Mouse (Mus musculus) retina, embryonic 14.5 days (tissue): ENCODE measurements at regions not wholly inside any gene's neighbourhood (a gene's known extent, or its start where the extent isn't known, plus 50 kb on each side); places are given as distances from the start of the nearest gene placed in this dataset.

Source experiments
- DNase-seq: peaks from one replicate; pipeline ENCODE4 v3.0.0-alpha.2; 2015; ENCODE audit warnings: low spot score

GRCm38 (mm10) chr16:95886131-95886530 lies 104.6 kb downstream of the Psmg1 start:
- DNase-seq: no peak

- no peak for DNase-seq
Measured at GRCm38 (mm10) chr16:95873297-95873696, 117.5 kb downstream of the Psmg1 start.

- no peak for DNase-seq
Measured at GRCm38 (mm10) chr16:95872436-95872835, 118.3 kb downstream of the Psmg1 start.

- DNase-seq: no peak
Measured at GRCm38 (mm10) chr16:95870291-95870690, 120.5 kb downstream of the Psmg1 start.

GRCm38 (mm10) chr16:95869501-95869900 lies 121.3 kb downstream of the Psmg1 start:
- no peak for DNase-seq

- no peak for DNase-seq
Measured at GRCm38 (mm10) chr16:95868896-95869295, 121.9 kb downstream of the Psmg1 start.

GRCm38 (mm10) chr16:95867516-95867915 lies 123.2 kb downstream of the Psmg1 start:
- DNase-seq: no peak

- DNase-seq: no peak
Measured at GRCm38 (mm10) chr16:95866866-95867420, 123.8 kb downstream of the Psmg1 start.

GRCm38 (mm10) chr16:95865603-95866002 lies 125.2 kb downstream of the Psmg1 start:
- no peak for DNase-seq

GRCm38 (mm10) chr16:95864646-95865045 lies 126.1 kb downstream of the Psmg1 start:
- no peak for DNase-seq

GRCm38 (mm10) chr16:95864106-95864505 lies 126.7 kb downstream of the Psmg1 start:
- DNase-seq: no peak

- no peak for DNase-seq
Measured at GRCm38 (mm10) chr16:95863565-95863964, 127.2 kb downstream of the Psmg1 start.

GRCm38 (mm10) chr16:95862621-95863020 lies 128.1 kb downstream of the Psmg1 start:
- no peak for DNase-seq

GRCm38 (mm10) chr16:95861231-95861690 lies 129.5 kb downstream of the Psmg1 start:
- DNase-seq: no peak

GRCm38 (mm10) chr16:95860810-95861209 lies 129.9 kb downstream of the Psmg1 start:
- no peak for DNase-seq

GRCm38 (mm10) chr16:95860111-95860510 lies 130.6 kb downstream of the Psmg1 start:
- DNase-seq: no peak

GRCm38 (mm10) chr16:95857403-95857802 lies 133.4 kb downstream of the Psmg1 start:
- DNase-seq: no peak

- DNase-seq: no peak
Measured at GRCm38 (mm10) chr16:95855230-95855629, 135.5 kb downstream of the Psmg1 start.

- DNase-seq: no peak
Measured at GRCm38 (mm10) chr16:95851907-95852306, 138.9 kb downstream of the Psmg1 start.

- DNase-seq: no peak
Measured at GRCm38 (mm10) chr16:95848555-95849082, 142.1 kb downstream of the Psmg1 start.

GRCm38 (mm10) chr16:95847765-95848483 lies 142.8 kb downstream of the Psmg1 start:
- no peak for DNase-seq

GRCm38 (mm10) chr16:95845323-95845860 lies 143.5 kb downstream of the Ets2 start:
- DNase-seq: peak; percentile 25

GRCm38 (mm10) chr16:95844691-95845090 lies 142.8 kb downstream of the Ets2 start:
- DNase-seq: no peak
